Mouse (Mus musculus) right cerebral cortex, postnatal 10 days (tissue): ENCODE measurements around the gene Wfikkn2.
A peak's percentile ranks its signal among the peaks of the same experiment; 100 is the strongest.

Experiments
- DNase-seq, 2 experiments: peaks; one replicate each; pipeline ENCODE4 v3.0.0; 2021; ENCODE audit warnings: low spot score in 2 of 2

Gene Wfikkn2

DNA sequence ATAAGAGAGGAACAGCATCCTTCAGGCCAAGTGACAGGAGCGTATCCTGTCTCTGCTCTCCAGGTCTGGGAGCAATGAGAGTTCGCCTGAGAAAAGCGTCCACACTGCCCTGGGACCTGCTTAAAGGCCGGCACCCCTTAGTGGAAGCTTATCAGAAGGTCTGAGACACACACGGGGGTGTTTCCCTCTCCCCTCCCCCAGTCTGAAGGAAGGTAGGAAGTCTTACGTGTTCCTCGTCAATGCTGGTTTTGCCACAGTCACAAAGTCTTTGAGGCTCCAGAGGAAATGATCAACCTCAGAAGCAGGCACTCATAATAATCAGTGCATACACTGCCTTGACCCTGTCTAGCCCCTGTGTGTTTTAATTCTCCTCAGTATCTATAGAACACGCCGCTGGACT lies 22.3 kb downstream of the Wfikkn2 start:
- DNase-seq = no peak

DNA sequence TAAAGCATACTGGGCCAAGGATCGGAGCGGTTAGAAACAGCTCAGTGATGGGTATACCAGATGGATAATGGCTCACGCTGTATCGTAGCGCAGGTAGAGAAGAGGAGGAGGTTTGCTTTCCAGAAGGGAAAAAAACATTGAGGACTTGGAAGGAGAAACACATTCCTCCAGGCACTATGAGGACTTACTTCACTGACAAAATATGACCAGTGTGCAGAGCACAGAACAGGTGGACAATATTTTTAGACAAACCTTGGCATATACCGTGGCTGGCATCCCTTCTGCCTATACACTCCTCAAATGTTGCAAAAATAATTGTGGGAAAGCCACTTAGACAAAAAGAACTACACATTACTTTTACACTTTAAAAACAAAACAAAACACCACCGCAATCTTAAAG lies 24.5 kb downstream of the Wfikkn2 start:
- DNase-seq = no peak

DNA sequence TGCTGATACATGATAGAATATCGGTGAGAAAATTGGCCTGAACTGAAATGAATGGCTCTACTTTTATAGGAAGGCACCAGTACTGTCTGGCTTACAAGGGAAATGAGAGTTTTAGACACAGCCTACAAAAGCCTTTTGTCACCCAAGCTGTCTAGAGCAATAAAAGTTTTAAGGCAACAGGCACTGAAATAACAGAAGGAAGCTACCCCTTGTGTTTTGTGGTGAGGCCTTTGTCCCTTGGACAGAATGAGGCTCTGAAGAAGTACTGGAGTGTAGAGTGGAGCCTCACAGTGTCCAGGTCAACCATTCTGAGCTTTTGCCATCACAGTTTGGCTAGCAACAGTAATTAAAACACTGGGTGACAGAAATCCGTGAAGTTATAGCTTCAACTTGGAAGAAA lies 29.6 kb downstream of the Wfikkn2 start:
- DNase-seq = no peak

DNA sequence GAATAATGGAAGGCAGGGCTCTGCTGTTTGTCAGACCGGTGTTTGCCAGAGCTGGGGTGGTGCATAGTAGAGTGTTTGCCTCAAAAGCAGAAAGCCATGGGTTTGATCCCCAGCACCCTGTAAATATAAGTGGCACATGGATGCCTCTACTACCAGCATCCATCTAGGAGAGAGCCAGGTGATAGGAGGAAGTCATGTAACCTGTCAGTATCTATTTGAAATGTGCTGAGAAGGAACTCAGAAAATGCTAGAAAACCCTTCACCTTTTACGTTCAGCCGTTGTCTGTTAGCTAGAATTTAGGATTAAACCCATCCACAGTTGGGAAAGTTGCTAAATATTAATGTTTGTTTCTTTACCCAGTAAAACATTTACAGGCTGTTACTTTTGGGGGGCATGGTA lies 30.2 kb downstream of the Wfikkn2 start:
- DNase-seq = no peak

DNA sequence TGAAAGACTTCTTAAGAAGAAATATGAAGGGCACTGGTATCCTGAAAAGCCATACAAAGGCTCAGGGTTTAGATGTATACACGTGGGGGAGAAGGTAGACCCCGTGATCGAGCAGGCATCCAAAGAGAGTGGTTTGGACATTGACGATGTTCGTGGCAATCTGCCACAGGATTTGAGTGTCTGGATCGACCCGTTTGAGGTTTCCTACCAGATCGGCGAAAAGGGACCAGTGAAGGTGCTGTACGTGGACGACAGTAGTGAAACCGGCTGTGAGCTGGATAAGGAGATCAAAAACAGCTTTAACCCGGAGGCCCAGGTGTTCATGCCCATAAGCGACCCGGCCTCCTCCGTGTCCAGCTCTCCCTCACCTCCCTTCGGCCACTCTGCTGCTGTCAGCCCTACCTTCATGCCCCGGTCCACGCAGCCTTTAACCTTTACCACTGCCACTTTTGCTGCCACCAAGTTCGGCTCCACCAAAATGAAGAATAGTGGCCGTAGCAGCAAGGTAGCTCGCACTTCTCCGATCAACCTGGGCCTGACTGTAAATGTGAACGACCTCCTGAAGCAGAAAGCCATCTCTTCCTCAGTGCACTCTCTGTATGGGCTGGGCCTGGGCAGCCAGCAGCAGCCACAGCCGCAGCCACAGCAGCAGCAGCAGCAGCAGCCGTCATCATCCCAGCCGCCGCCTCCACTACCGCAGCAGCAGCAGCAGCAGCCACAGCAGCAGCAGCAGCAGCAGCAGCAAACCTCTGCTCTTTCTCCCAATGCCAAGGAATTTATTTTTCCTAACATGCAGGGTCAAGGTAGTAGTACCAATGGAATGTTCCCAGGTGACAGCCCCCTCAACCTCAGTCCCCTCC lies 31.8 kb downstream of the Wfikkn2 start:
- DNase-seq = peak; percentile 50 to 54

DNA sequence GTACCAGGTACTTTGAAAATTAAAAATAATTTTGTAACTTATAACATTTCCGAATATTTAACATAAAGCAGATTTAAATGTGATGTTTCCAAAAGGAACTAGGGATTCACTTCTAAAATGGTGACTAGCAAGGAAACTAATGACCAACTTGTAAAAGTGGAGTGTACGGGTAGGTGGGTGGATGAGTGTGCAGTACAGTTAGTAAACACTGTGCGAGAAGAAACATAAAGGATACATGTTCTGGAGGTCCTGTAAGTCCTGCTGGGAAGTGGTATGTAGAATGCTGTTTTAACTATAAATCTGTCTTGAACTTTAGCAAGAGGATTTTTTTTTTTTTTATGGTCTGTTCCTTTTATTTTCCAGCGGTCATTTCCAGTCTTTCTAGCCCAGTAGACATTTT lies 32.8 kb downstream of the Wfikkn2 start:
- DNase-seq = no peak

DNA sequence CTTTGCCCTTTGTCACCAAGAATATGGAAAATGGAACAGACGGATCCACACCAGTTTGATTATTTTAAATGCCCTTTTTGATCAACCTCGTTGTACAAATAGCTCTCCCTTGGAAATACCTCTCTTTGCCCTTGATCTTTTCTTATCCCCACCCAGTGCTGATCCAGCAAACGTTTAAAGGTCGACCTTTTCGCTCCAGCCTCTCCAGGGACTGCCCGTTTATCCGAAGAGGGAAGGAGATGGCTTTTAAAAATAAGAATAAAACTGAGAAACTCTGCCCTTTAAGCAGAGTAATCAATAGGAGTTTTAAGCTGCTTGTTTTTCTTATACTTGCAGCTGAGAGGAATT lies 33.3 kb downstream of the Wfikkn2 start:
- DNase-seq = no peak

DNA sequence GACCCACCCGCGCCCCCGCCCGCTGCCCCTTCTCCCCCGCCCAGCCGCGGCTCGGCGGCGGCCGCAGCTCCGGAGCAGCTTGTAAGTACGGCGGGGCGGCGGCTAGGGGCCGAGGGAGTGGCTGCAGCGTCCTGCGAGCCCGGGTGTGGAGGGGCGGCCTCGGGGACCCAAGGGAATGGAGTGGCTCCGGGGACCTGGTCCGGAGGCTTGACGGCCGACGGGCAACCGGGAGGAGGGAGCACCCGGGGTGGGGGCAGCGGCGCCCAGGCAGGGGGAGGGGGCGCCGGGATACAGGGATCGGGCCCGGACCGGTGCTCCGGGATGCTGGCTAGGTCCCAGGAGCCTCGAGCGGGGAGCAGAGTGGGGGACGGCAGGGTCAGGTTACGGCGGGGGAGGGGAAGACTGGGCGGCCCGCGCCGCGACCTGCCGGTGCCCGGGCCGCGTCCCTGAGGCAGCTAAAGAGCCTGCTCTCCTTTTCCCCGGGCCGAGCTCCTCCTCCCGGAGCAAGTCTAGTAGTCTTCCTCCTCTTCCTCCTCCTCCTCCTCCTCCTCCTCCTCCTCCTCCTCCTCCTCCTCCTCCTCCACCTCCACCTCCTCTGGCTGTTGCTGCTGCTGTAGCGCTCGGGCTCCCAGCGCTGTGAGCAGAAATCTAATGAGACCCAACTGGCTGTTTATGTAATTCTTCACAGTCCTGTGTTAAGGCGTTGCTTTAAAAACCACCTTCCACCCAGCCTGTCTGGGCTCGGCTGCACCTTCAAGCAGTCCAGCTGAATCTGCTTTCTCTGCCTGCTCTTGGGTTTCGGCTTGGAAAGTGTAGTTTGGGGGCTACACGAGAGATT lies 33.9 kb downstream of the Wfikkn2 start:
- DNase-seq = peak; percentile 74

DNA sequence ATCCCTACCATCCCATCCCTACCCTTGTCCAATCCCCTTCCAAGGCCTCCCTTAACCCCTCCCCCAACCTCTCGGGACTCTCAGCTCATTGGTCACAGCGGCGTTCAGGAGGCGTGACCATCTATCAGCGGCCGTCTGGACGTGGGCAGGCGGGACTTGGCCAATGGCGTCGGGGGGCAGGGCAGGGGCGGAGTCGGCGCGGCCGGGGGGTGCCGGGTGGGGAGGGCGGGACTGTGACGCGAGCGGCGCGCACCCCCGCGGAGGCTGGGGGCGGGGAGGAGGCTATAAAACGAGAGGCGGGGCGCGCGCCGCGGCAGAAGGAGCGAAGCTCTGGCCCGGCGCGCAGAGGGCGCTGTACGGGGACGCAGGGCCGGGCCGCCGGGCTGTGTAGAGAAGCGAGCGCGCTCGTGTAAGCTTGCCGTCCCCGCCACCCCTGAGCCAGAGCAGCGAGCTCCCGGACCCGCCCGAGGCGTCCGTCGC lies 34.6 kb downstream of the Wfikkn2 start, which contains the start of gene Tob1:
TSS of gene Tob1 (plus strand) at position 331 of the 480 bp plus-strand sequence.
- peak; percentile 99 to 100 for DNase-seq

DNA sequence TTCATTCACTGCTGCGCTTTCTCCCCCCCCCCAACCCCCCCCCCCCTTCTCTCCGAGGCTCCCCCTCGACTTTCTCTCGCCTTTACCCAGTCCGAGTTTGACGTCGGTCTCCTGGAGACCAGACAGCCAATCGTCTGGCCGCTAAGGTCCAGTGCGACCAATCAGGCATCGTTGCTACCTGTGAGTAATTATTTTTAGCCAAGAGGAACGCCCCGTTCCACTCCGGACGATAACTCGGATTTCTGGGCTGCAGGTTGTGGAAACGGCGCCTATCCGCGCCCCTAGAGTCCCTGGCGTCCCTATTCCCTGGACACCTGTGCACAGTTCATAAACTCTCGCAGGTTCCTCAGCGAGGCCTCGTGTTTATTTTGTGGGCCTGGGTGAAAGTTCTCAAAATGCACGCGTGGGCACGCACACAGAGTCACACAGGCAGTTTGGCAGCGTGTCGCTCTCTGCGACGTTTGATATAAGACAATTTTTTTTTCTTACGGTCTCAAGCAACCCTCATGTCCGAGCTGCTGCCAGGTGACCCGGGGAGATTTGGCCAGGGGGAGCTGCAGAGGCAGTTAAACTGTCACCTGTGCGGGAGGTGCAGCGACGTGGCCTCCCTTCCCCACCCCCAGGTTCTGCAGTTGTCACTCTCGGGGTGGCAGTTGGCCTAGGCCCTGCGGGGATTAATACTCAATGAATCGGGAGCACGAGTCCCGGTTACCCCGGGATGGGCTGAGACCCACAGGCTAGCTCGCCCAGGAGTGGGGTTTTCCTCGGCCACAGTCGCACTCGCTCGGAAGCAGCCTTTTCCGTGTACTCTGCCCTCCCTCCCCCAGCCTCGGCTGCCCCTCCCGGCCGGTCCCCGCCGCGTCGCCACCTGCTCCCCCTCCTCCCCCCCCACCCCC lies 35.4 kb downstream of the Wfikkn2 start:
- DNase-seq = peak; percentile 96 to 98

DNA sequence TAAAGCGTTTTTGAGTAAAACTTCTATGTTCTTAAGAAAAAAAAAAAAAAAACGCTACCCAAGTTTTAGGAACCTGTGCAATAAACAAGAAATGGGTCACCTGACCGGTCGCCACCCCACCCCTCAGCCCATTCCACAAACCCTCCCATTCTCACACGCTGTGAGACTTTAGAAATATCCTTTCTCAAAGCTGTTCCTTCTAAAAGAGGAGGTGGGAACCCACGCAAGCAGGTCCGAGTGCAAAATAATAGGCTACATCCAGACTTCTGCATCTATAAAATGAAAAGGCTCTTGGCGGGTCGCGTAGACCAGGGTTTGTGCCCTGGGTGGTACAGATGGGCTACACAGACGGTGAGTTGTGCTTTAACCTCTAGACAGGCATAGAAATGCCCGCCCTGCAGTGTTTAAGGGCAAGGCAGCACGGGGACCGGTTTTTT lies 36.1 kb downstream of the Wfikkn2 start:
- peak in 1 of 2 experiments; percentile 80 for DNase-seq

DNA sequence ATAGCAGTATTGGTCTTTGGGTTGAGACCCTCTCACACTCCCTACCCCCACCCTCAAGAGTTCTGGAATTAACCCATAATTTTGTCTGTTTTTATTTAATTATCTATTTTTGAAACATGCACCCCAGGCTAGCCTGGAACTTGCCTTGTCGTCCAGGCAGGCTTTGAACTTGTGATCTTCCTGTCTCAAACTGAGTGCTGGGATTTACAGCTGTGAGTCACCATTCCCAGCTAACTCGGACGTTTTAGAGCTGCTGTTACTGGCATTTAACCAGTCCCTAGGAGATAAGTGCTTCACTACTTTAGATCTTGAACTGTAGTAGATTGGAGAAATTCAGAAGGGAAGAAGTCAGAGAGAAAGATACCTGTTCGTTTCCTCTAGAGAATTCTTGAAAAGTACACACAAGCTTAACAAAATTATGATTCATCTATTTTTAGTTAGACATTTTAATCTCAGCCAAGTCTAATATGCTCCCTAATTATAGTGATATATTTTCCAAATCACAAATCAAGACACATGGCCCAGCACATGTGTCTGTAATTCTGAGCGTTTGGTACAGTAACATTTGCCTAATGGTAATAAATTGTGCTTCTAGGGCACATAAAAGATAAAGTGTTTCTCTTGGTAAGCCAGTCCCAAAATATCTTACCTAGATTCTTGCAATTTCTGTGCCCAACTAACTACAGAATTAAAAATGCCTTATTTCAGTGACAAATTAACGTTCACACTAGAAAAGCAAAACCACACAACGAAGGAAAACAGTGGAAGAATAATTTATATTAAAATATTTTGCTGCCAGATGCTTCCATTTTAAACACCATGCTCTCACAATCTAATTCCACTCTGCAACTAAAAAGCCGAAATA lies 36.8 kb downstream of the Wfikkn2 start:
- DNase-seq = no peak

DNA sequence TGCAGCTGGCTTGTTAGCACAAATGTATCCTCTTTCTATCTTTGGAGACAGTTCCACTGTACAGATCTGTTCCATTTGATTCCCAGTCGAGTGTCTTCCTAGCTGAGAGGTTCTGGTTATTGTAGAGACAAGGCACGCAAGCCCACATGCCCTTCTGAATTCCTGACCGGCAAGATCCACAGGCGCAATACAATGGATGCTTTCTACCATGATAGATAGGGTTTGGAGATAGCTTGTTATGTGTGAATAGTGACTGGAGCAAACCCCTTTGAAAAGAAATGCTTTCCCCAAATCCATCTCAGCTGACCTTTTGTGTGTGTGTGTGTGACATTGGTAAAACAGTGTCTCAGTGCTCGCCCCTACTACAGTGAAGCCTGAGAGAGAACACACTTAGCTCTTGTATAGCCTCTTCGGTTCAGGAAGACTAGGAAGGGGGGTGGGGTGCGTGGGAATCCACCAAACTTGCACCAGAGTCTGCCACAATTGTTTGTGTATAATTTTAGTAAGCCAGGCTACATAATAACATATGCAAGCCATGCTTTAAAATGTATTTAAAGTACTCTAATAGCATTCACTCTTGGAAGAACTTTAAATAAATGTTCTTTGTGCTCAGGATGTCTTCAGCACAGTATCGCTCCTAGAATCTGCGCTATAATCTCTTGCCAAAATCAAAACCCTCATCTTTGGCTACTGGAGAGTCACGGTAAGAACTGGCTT lies 39.2 kb downstream of the Wfikkn2 start:
- DNase-seq = no peak

DNA sequence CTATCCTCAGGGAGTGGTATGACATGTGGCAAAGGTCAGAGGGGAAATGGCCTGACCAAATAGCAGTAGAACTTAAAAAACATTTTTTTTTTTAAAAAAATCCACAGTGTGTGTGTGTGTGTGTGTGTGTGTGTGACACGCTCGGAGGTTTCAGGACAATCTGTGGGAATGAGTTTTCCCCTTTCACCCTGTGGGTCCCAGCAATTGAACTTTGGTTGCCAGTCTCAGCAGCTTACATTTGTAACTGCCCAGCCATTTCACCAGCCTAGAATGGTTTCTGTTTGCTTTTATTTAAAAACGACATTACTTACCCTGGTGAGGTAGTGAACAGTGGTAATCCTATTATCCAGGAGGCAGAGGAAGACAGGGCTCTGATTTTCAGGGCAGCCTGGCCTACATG lies 42.7 kb downstream of the Wfikkn2 start:
- no peak for DNase-seq

DNA sequence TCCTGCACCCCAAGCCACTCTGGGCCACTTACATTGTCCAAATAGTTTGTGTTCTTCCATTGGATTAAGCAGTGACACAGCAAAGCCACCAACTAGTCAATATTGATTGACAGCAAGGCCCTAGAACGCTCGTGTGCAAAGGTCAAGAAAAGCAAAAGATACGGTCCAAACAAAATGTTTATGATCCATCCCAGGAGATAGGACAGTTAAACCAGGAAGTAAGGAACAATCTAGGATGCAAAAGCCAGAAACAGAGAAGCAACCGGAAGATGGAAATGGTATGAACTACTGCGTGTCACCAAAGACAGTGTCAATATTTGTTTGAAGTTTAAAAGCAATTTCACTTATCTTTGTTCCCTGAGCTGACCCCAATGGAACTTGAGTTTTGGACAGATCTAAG lies 43.7 kb downstream of the Wfikkn2 start:
- DNase-seq = no peak

DNA sequence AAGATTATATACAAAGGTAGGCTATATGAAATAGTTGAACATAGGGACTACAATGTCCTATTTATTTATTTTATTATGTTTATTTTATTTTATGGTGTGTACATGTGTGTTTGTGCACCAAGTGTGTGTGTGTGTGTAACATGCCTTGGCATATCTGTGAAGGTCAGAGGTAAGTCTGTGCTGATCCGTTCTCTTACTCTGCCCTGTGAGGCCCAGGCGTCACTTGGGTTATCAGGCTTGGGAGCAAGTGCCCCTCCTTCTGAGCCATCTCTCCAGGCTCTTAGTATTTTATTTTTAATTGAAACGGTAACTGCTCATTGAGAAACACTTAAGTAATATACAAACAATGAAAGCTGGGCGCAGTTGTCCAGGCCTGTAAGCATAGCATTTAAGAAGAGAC lies 45.4 kb downstream of the Wfikkn2 start:
- DNase-seq = no peak

DNA sequence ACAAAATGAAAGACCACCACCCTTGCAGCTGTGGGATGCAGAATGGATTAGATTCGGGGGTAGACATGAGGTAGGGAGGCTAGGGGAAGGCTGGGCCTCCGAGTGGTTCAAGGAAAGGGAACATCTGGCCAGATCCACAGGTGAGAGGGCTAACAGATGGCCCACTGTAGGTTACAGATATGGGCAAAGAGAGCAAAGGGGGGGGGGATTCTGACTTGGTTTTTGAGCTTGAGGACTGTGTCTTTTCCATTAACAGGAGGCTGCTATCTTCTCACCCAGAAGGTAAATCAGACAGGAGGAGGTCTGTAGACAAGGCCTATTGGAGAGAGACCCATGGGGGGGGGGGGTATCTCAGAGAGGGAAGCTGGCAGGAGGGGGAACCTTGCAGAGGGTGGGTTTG lies 46.0 kb downstream of the Wfikkn2 start:
- DNase-seq = no peak

DNA sequence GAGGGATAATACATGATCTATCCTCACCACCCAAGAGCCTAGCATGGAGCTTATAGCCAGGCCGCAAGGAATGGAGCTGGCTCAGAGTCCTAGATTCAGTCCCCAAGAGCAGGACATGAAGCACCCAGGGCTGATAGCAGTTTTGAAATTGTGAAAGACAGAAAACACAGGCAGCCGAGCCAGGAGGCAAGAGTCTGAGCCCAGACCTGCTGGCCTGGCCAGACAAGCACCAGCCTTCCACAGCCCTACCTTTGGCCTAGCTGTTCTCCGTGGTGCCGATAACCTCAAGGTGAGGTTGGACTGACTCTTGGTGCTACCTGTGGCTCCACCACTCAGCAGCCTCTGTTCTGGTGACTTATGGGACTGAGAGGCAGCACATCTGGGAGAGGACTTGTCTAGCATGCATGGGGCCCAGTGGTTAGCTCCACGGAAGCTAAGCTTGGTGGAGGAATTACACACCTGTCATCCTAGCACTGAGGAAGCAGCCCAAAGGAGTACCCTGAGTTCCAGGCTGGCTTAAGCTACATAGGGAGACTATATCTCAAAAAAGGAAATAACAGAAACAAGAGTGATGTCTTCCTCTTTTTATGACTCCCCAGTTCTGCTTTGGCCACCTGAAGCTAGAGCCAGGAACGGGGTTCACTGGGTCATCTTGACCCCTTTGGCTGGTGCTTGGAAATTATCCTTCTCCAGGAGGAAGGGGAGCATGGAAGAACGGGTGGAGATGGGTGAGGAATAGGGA lies 47.2 kb downstream of the Wfikkn2 start:
- DNase-seq = no peak

DNA sequence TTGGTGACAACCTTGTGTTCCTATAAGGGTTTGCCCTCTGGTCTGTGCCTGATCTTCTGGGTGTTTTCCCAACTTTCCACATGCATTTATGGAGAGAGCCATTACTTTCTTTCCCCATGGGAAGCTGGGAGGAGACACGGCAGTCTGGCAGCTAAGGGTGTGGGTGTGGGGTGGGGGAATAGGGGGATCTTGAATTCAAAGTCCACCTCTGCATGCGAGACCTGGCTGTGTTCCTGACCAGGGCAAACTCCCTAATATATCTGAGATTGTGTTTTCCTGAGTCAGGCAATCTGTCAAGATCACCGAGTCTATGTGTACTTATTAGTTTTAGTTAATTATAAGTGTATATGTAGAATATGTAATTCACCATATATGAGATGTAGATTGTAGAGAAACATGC lies 49.5 kb downstream of the Wfikkn2 start:
- no peak for DNase-seq
